Mouse (Mus musculus): ENCODE data around the gene Rad51ap2. TPM values are rescaled to one million over a fixed set of nuclear protein-coding genes. Genes with fewer than 3 reads are reported as not detected.

Rad51ap2 gene
- total RNA-seq, 2 experiments from 2014 or later = 2.4 to 3.5 TPM

Other genes with a start within 250 kb of the Rad51ap2 start
- not detected for gene Msgn1, start 247.1 kb upstream of the Rad51ap2 start, total RNA-seq (2021)
- 1 to 10 TPM; 1.8 to 1.9 TPM for gene Gen1, start 190.3 kb upstream of the Rad51ap2 start, total RNA-seq (2021)
- gene Smc6, start 190.2 kb upstream of the Rad51ap2 start, total RNA-seq (2021) = 10 to 100 TPM; 24.6 to 29.9 TPM
- 100 to 1,000 TPM; 618 to 709 TPM for gene Vsnl1, start 19.5 kb upstream of the Rad51ap2 start, total RNA-seq (2021)

Data from left cerebral cortex, postnatal 36 days (tissue).